In genomic region chr13:90233986-90234385, GRCm38 (mm10) we compare ENCODE assay signal across 23 mouse cellular contexts.
DNase-seq lines count a peak whose midpoint lies in the region; ATAC-seq and TF ChIP-seq lines count a peak whose summit lies in the region.
"Had no signal": no experiment of that assay in that cellular context is flagged by ENCODE, and none has a peak within 500 bp of the region (broad histone marks: within the 10 kb centered on the region; RNA-seq: fewer than 3 reads in every experiment).

No protein-coding gene starts in this region.

- ATAC-seq in lung, postnatal 0 days: peak; percentile 30; the same call in 1 of the 2 replicates
- ATAC-seq in megakaryocyte progenitor cell, adult 5-6 weeks (replicated peaks; ENCODE audit: poor library complexity): peak; percentile 54
- ATAC-seq: forebrain, embryonic 13.5 days; forebrain, postnatal 0 days; hindbrain, embryonic 16.5 days; inflammation-experienced regulatory T-cells, adult 6 months had no signal

- no peaks in the 10 kb centered on the region for H3K36me3 ChIP-seq in lung, postnatal 0 days (ENCODE audit: insufficient read depth, low read length)
- H3K36me3 ChIP-seq: embryonic facial prominence, embryonic 15.5 days; hindbrain, embryonic 12.5 days had no signal

- no peak overlapping the region for H3K4me2 ChIP-seq in lung, postnatal 0 days (replicated peaks; ENCODE audit: low read depth, low read length)
- H3K4me2 ChIP-seq: embryonic facial prominence, embryonic 15.5 days; forebrain, embryonic 13.5 days; heart, embryonic 11.5 days; hindbrain, embryonic 12.5 days had no signal

- no peak overlapping the region for H3K27ac ChIP-seq in lung, postnatal 0 days (ENCODE audit: low read length)
- H3K27ac ChIP-seq: embryonic facial prominence, embryonic 15.5 days; forebrain, embryonic 13.5 days; heart, adult 2 months; hindbrain, embryonic 12.5 days had no signal

- TF ChIP-seq EP300 in lung, postnatal 0 days (IDR thresholded peaks at IDR 0.05): peak; percentile 64

- no peak overlapping the region for H3K9ac ChIP-seq in lung, postnatal 0 days (replicated peaks; ENCODE audit: low read depth)
- H3K9ac ChIP-seq: embryonic facial prominence, embryonic 15.5 days; forebrain, embryonic 13.5 days; forebrain, postnatal 0 days; hindbrain, embryonic 12.5 days had no signal

- no peaks in the 10 kb centered on the region for H3K27me3 ChIP-seq in lung, postnatal 0 days (replicated peaks; ENCODE audit: insufficient read depth, low read length)
- H3K27me3 ChIP-seq: CH12.LX; embryonic facial prominence, embryonic 15.5 days; forebrain, embryonic 13.5 days; hindbrain, embryonic 12.5 days had no signal

- DNase-seq in lung, postnatal 0 days (ENCODE audit: low spot score): peak; percentile 22
- no peak for DNase-seq in lung, postnatal 4 days
- DNase-seq in Muller cell, postnatal 12 days (ENCODE audit: inconsistent ontology term): peak; percentile 55
- DNase-seq in fibroblast of lung, adult 2 months (ENCODE audit: low read depth): peak; percentile 34
- DNase-seq in frontal cortex, postnatal 36 days (ENCODE audit: low spot score in 2 of 2): no peak
- DNase-seq in kidney, postnatal 10 days: no peak
- DNase-seq: adrenal gland, adult 8-10 months; adrenal gland, postnatal 36 days; cerebellum, adult 2 months; cerebellum, postnatal 10 days; embryo, embryonic 11 days; forebrain, postnatal 0 days; gastrocnemius, postnatal 36 days; heart, adult 2 months; heart, postnatal 36 days had no signal

- no peak overlapping the region for H3K4me3 ChIP-seq in lung, postnatal 0 days (ENCODE audit: low read depth, low read length)
- H3K4me3 ChIP-seq: embryonic facial prominence, embryonic 15.5 days; forebrain, embryonic 13.5 days; heart, adult 2 months; hindbrain, embryonic 12.5 days had no signal

- no peaks in the 10 kb centered on the region for H3K4me1 ChIP-seq in lung, postnatal 0 days (ENCODE audit: insufficient read depth, low read depth, low read length)
- H3K4me1 ChIP-seq: embryonic facial prominence, embryonic 15.5 days; forebrain, embryonic 13.5 days; hindbrain, embryonic 12.5 days had no signal

- no peaks in the 10 kb centered on the region for H3K9me3 ChIP-seq in lung, postnatal 0 days (ENCODE audit: low read length)
- H3K9me3 ChIP-seq: embryonic facial prominence, embryonic 15.5 days; forebrain, embryonic 13.5 days; hindbrain, embryonic 12.5 days had no signal

- WGBS in lung, postnatal 0 days: 37% methylated on average over 1 of the region's 1 CpGs

- no peak for TF ChIP-seq CTCF in lung, postnatal 0 days (IDR thresholded peaks at IDR 0.05)

Comparison
In these comparisons a context has a peak if more than half of its experiments do, and no peak if none do; other contexts are left out.
1. DNase-seq: peak in lung, postnatal 0 days (single experiment), Muller cell, postnatal 12 days (single experiment) and fibroblast of lung, adult 2 months (single experiment); none in lung, postnatal 4 days (0 of 2), frontal cortex, postnatal 36 days (0 of 2) and kidney, postnatal 10 days (single experiment).